9 mouse cellular contexts compared by ENCODE assay signal in the genomic region with DNA sequence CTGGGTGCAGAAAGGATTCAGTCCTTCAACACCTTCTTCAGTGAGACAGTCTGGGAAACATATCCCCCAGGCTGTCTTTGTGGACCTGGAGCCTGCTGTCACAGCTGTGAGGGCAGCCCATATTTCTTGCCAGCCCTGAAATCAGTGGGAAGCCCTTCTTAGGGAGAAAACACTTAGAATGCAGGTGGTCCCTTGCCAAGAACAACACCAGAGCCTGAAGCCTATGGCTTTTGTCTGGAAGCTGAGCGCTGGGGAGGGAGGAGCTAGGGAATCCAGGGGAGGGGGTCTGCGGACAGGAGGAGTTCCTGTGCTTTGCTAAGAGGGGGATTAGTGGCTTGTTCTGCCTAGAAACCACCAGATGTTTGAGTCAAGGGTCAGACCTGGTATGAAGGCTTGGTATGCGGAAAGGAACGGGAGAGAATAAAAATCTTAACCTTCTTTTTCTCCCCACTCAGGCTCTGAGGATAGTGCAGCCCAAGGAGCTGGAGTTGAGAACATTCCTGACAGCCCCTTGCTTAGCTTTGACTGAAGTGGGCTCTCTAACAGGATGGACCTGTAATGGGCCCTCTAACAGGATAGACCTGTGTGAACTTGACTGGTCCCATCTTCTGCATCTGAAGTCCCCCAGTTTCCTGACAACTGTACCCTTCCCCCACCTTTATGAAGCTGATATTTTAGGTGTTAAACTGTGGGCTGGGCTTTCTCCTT. TPM values are rescaled to one million over a fixed set of nuclear protein-coding genes. Genes with fewer than 3 reads are reported as not detected.
DNase-seq lines count a peak whose midpoint lies in the region; ATAC-seq lines count a peak whose summit lies in the region.
"Had no signal": no experiment of that assay in that cellular context is flagged by ENCODE, and none has a peak within 500 bp of the region (broad histone marks: within the 10 kb centered on the region; RNA-seq: fewer than 3 reads in every experiment).

No protein-coding gene starts in this region.

- ATAC-seq in heart, embryonic 11.5 days (replicated peaks; ENCODE audit: insufficient number of reproducible peaks, low FRiP score, low TSS enrichment), result peak; percentile 69
- no peak; the same call in 1 of the 2 replicates for ATAC-seq in hindbrain, embryonic 14.5 days (ENCODE audit: low FRiP score)

- no peak for DNase-seq in heart, adult 8-10 months (ENCODE audit: low spot score)
- peak; percentile 82 for DNase-seq in embryo, embryonic 11 days
- peak; percentile 32 for DNase-seq in hindbrain, embryonic 14.5 days (ENCODE audit: low spot score)
- peak; percentile 84 for DNase-seq in mesoderm, embryonic 11.5 days (ENCODE audit: low read depth, low spot score)
- DNase-seq in layer of hippocampus, adult 18-20 months (ENCODE audit: low spot score in 2 of 2), result no peak
- no peak for DNase-seq in cerebellum, adult 9-10 months
- DNase-seq in ovary, adult 18-20 months (ENCODE audit: low spot score), result no peak
- DNase-seq: thymus, postnatal 25 days had no signal

- peak overlapping the region; percentile 66 for H3K27ac ChIP-seq in heart, embryonic 11.5 days (ENCODE audit: low read depth, low read length)
- H3K27ac ChIP-seq in hindbrain, embryonic 14.5 days, result no peak overlapping the region

- 22% methylated on average over 4 of the region's 4 CpGs for WGBS in heart, embryonic 11.5 days (ENCODE audit: insufficient replicate concordance)
- WGBS in hindbrain, embryonic 14.5 days, result 21% methylated on average over 4 of the region's 4 CpGs

- no peaks in the 10 kb centered on the region for H3K36me3 ChIP-seq in heart, embryonic 11.5 days (ENCODE audit: control insufficient read depth, insufficient read depth, low read length)
- no peaks in the 10 kb centered on the region for H3K36me3 ChIP-seq in hindbrain, embryonic 14.5 days (replicated peaks; ENCODE audit: control insufficient read depth, insufficient read depth)

- H3K9ac ChIP-seq in heart, embryonic 11.5 days (ENCODE audit: low read depth, low read length), result peak overlapping the region; percentile 43; the same call in 1 of the 2 replicates
- H3K9ac ChIP-seq in hindbrain, embryonic 14.5 days, result no peak overlapping the region

- H3K4me3 ChIP-seq in heart, embryonic 11.5 days (ENCODE audit: low read depth, low read length), result no peak overlapping the region
- H3K4me3 ChIP-seq in hindbrain, embryonic 14.5 days (replicated peaks; ENCODE audit: low read length), result no peak overlapping the region

- H3K27me3 ChIP-seq in heart, embryonic 11.5 days (ENCODE audit: control insufficient read depth, insufficient read depth, low read length), result peaks cover 26% of the 10 kb centered on the region
- peaks cover 7% of the 10 kb centered on the region; the same call in 1 of the 2 replicates for H3K27me3 ChIP-seq in hindbrain, embryonic 14.5 days (ENCODE audit: control insufficient read depth, insufficient read depth, low read length)

- H3K9me3 ChIP-seq in heart, embryonic 11.5 days (replicated peaks; ENCODE audit: control insufficient read depth, low read length), result no peaks in the 10 kb centered on the region
- H3K9me3 ChIP-seq in hindbrain, embryonic 14.5 days (ENCODE audit: control insufficient read depth, low read length), result no peaks in the 10 kb centered on the region

- H3K4me1 ChIP-seq in heart, embryonic 11.5 days (ENCODE audit: control insufficient read depth, insufficient read depth, low read length), result peaks cover 18% of the 10 kb centered on the region; the same call in 1 of the 2 replicates
- peaks cover 17% of the 10 kb centered on the region; the same call in 1 of the 2 replicates for H3K4me1 ChIP-seq in hindbrain, embryonic 14.5 days (replicated peaks; ENCODE audit: control insufficient read depth, insufficient read depth, low read length)

- no peak overlapping the region; the same call in 1 of the 2 replicates for H3K4me2 ChIP-seq in heart, embryonic 11.5 days
- no peak overlapping the region for H3K4me2 ChIP-seq in hindbrain, embryonic 14.5 days (replicated peaks)

RNA-seq across cellular contexts. Expression of a gene that starts 22.2 kb away (rescaled TPM):
- 35.3 and 37.9 TPM in 2 replicates for polyA plus RNA-seq in heart, embryonic 11.5 days (2014; fragmentation: Nextera tagmentation; extraction: Ambion mirVana)
- total RNA-seq in heart, adult 8-10 months (2022), result 1 to 10 TPM; 7.8 to 9.3 (median 8.2) TPM
- 73.9 and 82.1 TPM in 2 replicates for polyA plus RNA-seq in hindbrain, embryonic 14.5 days (2014; fragmentation: Nextera tagmentation; extraction: Ambion mirVana)
- total RNA-seq in layer of hippocampus, adult 18-20 months (2021), result 10 to 100 TPM; 22.3 to 25.3 TPM

RNA-seq across cellular contexts. Expression of a gene that starts 32.8 kb away (rescaled TPM):
- polyA plus RNA-seq in heart, embryonic 11.5 days (2014; fragmentation: Nextera tagmentation; extraction: Ambion mirVana), result not detected in 2 replicates
- not detected for total RNA-seq in heart, adult 8-10 months (2022)
- not detected in 2 replicates for polyA plus RNA-seq in hindbrain, embryonic 14.5 days (2014; fragmentation: Nextera tagmentation; extraction: Ambion mirVana)
- under 1 TPM in 1 of 2 experiments, not detected in 1; 0.22 TPM for total RNA-seq in layer of hippocampus, adult 18-20 months (2021)

RNA-seq across cellular contexts. Expression of a gene that starts 43.3 kb away (rescaled TPM):
- polyA plus RNA-seq in heart, embryonic 11.5 days (2014; fragmentation: Nextera tagmentation; extraction: Ambion mirVana), result 34.9 and 35.9 TPM in 2 replicates
- total RNA-seq in heart, adult 8-10 months (2022), result 10 to 100 TPM; 11.0 to 11.9 (median 11.4) TPM
- 83.0 TPM in 2 replicates for polyA plus RNA-seq in hindbrain, embryonic 14.5 days (2014; fragmentation: Nextera tagmentation; extraction: Ambion mirVana)
- 10 to 100 TPM; 67.4 to 70.5 TPM for total RNA-seq in layer of hippocampus, adult 18-20 months (2021)

Comparison
In these comparisons a context has a peak if more than half of its experiments do, and no peak if none do; other contexts are left out.
1. DNase-seq: peak in embryo, embryonic 11 days (single experiment), hindbrain, embryonic 14.5 days (single experiment) and mesoderm, embryonic 11.5 days (single experiment); none in heart, adult 8-10 months (single experiment), layer of hippocampus, adult 18-20 months (0 of 2), cerebellum, adult 9-10 months (single experiment) and ovary, adult 18-20 months (single experiment).
2. RNA of a gene that starts 43.3 kb away (total RNA-seq): 67.4 to 70.5 TPM in layer of hippocampus, adult 18-20 months; 11.0 to 11.9 TPM in heart, adult 8-10 months; every median in the first group is over 4 times any median in the second.